Mouse (Mus musculus) limb, embryonic 11.5 days (tissue): ENCODE results near the gene Rab11fip3. TPM values are rescaled to one million over a fixed set of nuclear protein-coding genes. Genes with fewer than 3 reads are reported as not detected.

ENCODE experiments used
- ATAC-seq: fragments of 200-750 bp; cut with Nextera tagmentation; 2 replicates; pipeline ENCODE4 v1.8.0; 2017; ENCODE audit warnings: low read depth; ENCODE audit not compliant: insufficient number of reproducible peaks, low FRiP score, low TSS enrichment
- DNase-seq: peaks from one replicate; pipeline ENCODE4 v3.0.0-alpha.2; 2015; ENCODE audit warnings: low spot score
- H3K27ac ChIP-seq: fragments of 300-500 bp; sonication (generic); replicated peaks from 2 replicates; pipeline ENCODE4 v1.5.1; 2014; ENCODE audit warnings: low read depth, mild to moderate bottlenecking, low read length
- H3K27me3 ChIP-seq: fragments of 300-500 bp; sonication (generic); 2 replicates; pipeline ENCODE4 v1.6.1; 2014; ENCODE audit warnings: mild to moderate bottlenecking, low read length, mixed read lengths; ENCODE audit not compliant: control insufficient read depth, insufficient read depth
- H3K36me3 ChIP-seq: fragments of 300-500 bp; sonication (generic); 2 replicates; pipeline ENCODE4 v1.6.1; 2014; ENCODE audit warnings: mild to moderate bottlenecking, low read length, moderate library complexity, mixed read lengths; ENCODE audit not compliant: control insufficient read depth, insufficient read depth
- H3K4me1 ChIP-seq: fragments of 300-500 bp; sonication (generic); 2 replicates; pipeline ENCODE4 v1.6.1; 2014; ENCODE audit warnings: low read length, mixed read lengths; ENCODE audit not compliant: control insufficient read depth, insufficient read depth
- H3K4me2 ChIP-seq: fragments of 300-500 bp; sonication (generic); 2 replicates; pipeline ENCODE4 v1.6.1; 2014; ENCODE audit warnings: low read depth, mild to moderate bottlenecking, moderate library complexity; ENCODE audit not compliant: severe bottlenecking
- H3K4me3 ChIP-seq: fragments of 300-500 bp; sonication (generic); 2 replicates; pipeline ENCODE4 v1.5.1; 2014; ENCODE audit warnings: low read depth, low read length
- H3K9ac ChIP-seq: fragments of 300-500 bp; sonication (generic); 2 replicates; pipeline ENCODE4 v1.6.1; 2014; ENCODE audit warnings: mild to moderate bottlenecking, low read length
- H3K9me3 ChIP-seq: fragments of 300-500 bp; sonication (generic); 2 replicates; pipeline ENCODE4 v1.6.1; 2016; ENCODE audit warnings: low read length; ENCODE audit not compliant: control insufficient read depth
- WGBS: fragments of 180-500 bp; shearing (Covaris S2); extraction: QIAGEN DNeasy Blood & Tissue Kit; methylation state at CpG from one replicate; pipeline ENCODE4 v1.1.7; 2014; 5-methylcytosine and 5-hydroxymethylcytosine counted together
- polyA plus RNA-seq: library from polyadenylated mRNA; unstranded; fragments of >200 nt; fragmentation: Nextera tagmentation; extraction: Ambion mirVana; gene quantifications from 2 replicates; pipeline ENCODE4 v1.2.1, GENCODE M21; 2014

Rab11fip3 gene
- polyA plus RNA-seq, 1 experiment from 2014 or later: 15.9 TPM

- Histone ChIP-seq H3K27ac (no peak overlapping the region), H3K4me1 (peaks cover 6% of the 10 kb centered on the region), H3K9ac (peak overlapping the region; percentile 92), H3K4me2 (peak overlapping the region; percentile 71), H3K9me3 (no peaks in the 10 kb centered on the region), H3K36me3 (peaks cover 4% of the 10 kb centered on the region; the same call in 1 of the 2 replicates), H3K4me3 (peak overlapping the region; percentile 86), H3K27me3 (no peaks in the 10 kb centered on the region)
- DNase-seq (no peak), ATAC-seq (no peak)
- 12% methylated on average over 17 of the region's 17 CpGs for WGBS
Observed at GRCm38 (mm10) chr17:25984556-25985305, 84.6 kb downstream of the Rab11fip3 start.

- 92% methylated on average over 1 of the region's 1 CpGs for WGBS
- H3K9me3 ChIP-seq: no peaks in the 10 kb centered on the region
- ATAC-seq: no peak
- no peaks in the 10 kb centered on the region for H3K36me3 ChIP-seq
- no peak overlapping the region for H3K4me3 ChIP-seq
- DNase-seq: no peak
- H3K4me2 ChIP-seq: no peak overlapping the region; the same call in 1 of the 2 replicates
- H3K9ac ChIP-seq: no peak overlapping the region
- no peaks in the 10 kb centered on the region for H3K27me3 ChIP-seq
- peaks cover 6% of the 10 kb centered on the region for H3K4me1 ChIP-seq
- no peak overlapping the region for H3K27ac ChIP-seq
Observed at GRCm38 (mm10) chr17:25984066-25984465, 85.3 kb downstream of the Rab11fip3 start.

DNA sequence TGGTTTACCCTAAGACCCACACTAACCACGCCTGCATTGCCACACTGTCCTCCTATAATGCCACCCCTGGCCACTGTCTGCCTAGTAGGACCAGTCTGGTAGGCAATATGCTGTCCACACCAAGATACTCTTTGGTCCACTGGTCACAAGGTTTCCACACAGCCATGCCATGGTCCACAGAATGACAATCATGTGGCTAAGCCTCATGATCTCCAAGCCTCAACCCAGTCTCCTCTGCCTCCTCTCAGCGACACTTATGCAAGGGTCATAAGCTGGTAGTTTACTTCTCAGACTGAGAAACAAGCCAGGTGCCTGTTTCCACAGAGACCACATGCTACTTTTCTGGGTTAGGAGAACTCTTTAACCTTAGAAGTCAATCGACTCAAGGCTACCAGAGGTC is 86.4 kb downstream of the Rab11fip3 start:
- Histone ChIP-seq H3K4me1 (peaks cover 6% of the 10 kb centered on the region), H3K27ac (no peak overlapping the region), H3K9ac (no peak overlapping the region), H3K27me3 (no peaks in the 10 kb centered on the region), H3K4me2 (no peak overlapping the region), H3K9me3 (no peaks in the 10 kb centered on the region), H3K36me3 (no peaks in the 10 kb centered on the region), H3K4me3 (no peak overlapping the region)
- ATAC-seq (no peak), DNase-seq (no peak)
- WGBS: 89% methylated on average over 3 of the region's 3 CpGs

- WGBS: 92% methylated on average over 5 of the region's 5 CpGs
- Histone ChIP-seq H3K4me3 (no peak overlapping the region), H3K9ac (no peak overlapping the region)
Observed at GRCm38 (mm10) chr17:25980854-25981253, 88.5 kb downstream of the Rab11fip3 start.

DNA sequence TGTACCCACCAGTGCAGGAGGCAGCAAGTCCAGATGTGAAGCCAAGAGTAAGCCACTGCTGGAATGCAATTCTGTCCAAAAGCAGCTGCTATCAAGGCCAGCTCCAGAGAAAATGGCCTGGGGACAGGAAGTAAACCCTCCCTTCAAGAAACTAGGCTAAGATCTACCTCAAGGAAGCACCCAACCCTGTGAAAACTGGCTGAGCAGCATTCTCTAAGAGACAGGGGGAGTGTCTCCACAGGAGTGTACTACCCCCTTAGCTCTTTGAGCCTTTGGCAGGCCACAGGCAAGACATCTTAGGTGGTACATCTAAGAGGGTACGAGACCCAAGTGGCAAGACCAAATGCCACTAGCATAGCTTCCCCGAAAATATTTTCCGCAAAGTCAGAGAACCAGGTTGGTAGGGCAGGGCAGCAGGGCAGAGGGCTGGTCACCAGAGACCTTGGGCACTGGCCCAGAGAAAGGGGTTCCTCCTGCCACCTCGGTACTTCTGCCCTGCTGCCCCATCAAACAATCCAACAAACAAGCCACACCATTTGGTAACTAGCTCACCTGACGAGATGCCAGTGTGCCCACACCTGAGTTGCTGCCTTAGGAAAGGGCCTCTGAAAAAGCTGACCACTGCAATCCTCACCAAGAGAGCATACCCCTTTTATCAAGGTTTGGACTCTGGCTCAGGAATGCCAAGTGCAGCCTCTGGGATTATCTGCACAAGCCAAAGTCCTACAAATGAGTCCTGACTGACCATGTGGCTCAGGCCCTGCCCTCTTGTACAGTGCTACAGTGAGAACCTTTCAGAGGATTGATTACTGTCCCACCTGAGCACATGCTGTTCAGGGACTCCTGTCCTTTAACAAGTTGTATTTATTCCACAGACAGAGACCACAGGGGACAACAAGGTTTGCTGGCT is 89.3 kb downstream of the Rab11fip3 start:
- H3K4me3 ChIP-seq: no peak overlapping the region

More at GRCm38 (mm10) chr17:25980854-25981253, 88.5 kb downstream of the Rab11fip3 start:
- Histone ChIP-seq H3K4me2 (no peak overlapping the region), H3K27ac (no peak overlapping the region), H3K27me3 (no peaks in the 10 kb centered on the region), H3K9me3 (no peaks in the 10 kb centered on the region), H3K36me3 (no peaks in the 10 kb centered on the region), H3K4me1 (peaks cover 6% of the 10 kb centered on the region)
- no peak for DNase-seq
- ATAC-seq: no peak

GRCm38 (mm10) chr17:25970954-25971707 is 98.2 kb downstream of the Rab11fip3 start:
- Histone ChIP-seq H3K9ac (no peak overlapping the region), H3K27ac (no peak overlapping the region)
- WGBS: 87% methylated on average over 4 of the region's 4 CpGs

More for the DNA sequence above, 89.3 kb downstream of the Rab11fip3 start:
- Histone ChIP-seq H3K4me1 (peaks cover 6% of the 10 kb centered on the region), H3K27me3 (no peaks in the 10 kb centered on the region), H3K9ac (no peak overlapping the region), H3K36me3 (no peaks in the 10 kb centered on the region), H3K4me2 (no peak overlapping the region), H3K27ac (no peak overlapping the region), H3K9me3 (no peaks in the 10 kb centered on the region)
- 87% methylated on average over 5 of the region's 5 CpGs for WGBS
- ATAC-seq (no peak), DNase-seq (no peak)

GRCm38 (mm10) chr17:25970448-25970847 is 98.9 kb downstream of the Rab11fip3 start:
- no peaks in the 10 kb centered on the region; the same call in 1 of the 2 replicates for H3K36me3 ChIP-seq
- no peak overlapping the region for H3K27ac ChIP-seq
- no peak overlapping the region for H3K4me3 ChIP-seq
- no peaks in the 10 kb centered on the region for H3K27me3 ChIP-seq
- no peak for DNase-seq
- no peak overlapping the region for H3K4me2 ChIP-seq
- no peak for ATAC-seq
- WGBS: 96% methylated on average over 9 of the region's 9 CpGs
- no peaks in the 10 kb centered on the region for H3K9me3 ChIP-seq
- no peak overlapping the region for H3K9ac ChIP-seq
- H3K4me1 ChIP-seq: 0 out of 2 replicates have a peak, but pooled peaks cover 5% of the 10 kb centered on the region

More at GRCm38 (mm10) chr17:25970954-25971707, 98.2 kb downstream of the Rab11fip3 start:
- H3K4me1 ChIP-seq: 0 out of 2 replicates have a peak, but pooled peaks cover 5% of the 10 kb centered on the region
- no peak overlapping the region for H3K4me3 ChIP-seq
- H3K27me3 ChIP-seq: no peaks in the 10 kb centered on the region
- no peaks in the 10 kb centered on the region for H3K9me3 ChIP-seq
- H3K4me2 ChIP-seq: no peak overlapping the region
- no peaks in the 10 kb centered on the region; the same call in 1 of the 2 replicates for H3K36me3 ChIP-seq
- no peak for ATAC-seq
- no peak for DNase-seq

DNA sequence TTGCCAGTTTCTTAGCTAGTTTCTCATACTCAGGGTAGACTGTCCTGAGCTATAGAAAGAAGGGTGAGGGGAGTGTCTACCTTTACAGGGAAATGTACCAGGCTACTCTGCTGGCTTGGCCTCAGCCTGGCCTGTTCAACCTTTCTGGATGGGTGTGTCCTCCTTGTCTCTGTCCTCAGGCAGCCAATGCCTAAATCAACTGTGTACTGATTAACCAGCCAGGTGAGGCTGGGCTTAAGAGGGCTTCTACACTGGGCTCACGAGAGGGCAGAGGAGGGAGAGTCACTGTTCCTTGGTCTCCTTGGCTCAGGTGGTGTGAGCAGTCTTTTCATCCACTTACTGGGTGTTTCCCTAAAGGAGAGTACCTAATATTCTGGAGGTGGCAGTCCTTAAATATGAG is 101.2 kb downstream of the Rab11fip3 start:
- no peaks in the 10 kb centered on the region for H3K9me3 ChIP-seq
- no peak for ATAC-seq
- 53% methylated on average over 1 of the region's 1 CpGs for WGBS

More for the DNA sequence above, 101.2 kb downstream of the Rab11fip3 start:
- Histone ChIP-seq H3K4me3 (no peak overlapping the region), H3K27ac (no peak overlapping the region), H3K4me1 (no peaks in the 10 kb centered on the region), H3K9ac (no peak overlapping the region), H3K36me3 (peaks cover 10% of the 10 kb centered on the region), H3K27me3 (no peaks in the 10 kb centered on the region), H3K4me2 (no peak overlapping the region)
- DNase-seq: no peak
